Mouse (Mus musculus): ENCODE data around the gene Igsf8. TPM values are rescaled to one million over a fixed set of nuclear protein-coding genes. Genes with fewer than 3 reads are reported as not detected.

Igsf8 gene
- polyA plus RNA-seq, 1 experiment from 2014 or later, result 72.2 TPM

- 81% methylated on average over 10 of the region's 10 CpGs for WGBS
- no peak overlapping the region for H3K9ac ChIP-seq (replicated peaks; ENCODE audit: low read depth, low read length)
- no peak overlapping the region for H3K4me3 ChIP-seq (ENCODE audit: low read depth, low read length)
- ATAC-seq (ENCODE audit: low read depth), result no peak
- no peak overlapping the region for H3K4me2 ChIP-seq (ENCODE audit: low read depth, low read length)
- no peaks in the 10 kb centered on the region for H3K9me3 ChIP-seq (ENCODE audit: control insufficient read depth, low read length)
- no peaks in the 10 kb centered on the region for H3K4me1 ChIP-seq (ENCODE audit: control insufficient read depth, insufficient read depth, low read length)
- no peaks in the 10 kb centered on the region for H3K36me3 ChIP-seq (ENCODE audit: control insufficient read depth, insufficient read depth, low read length)
- H3K27ac ChIP-seq (ENCODE audit: low read depth, low read length), result no peak overlapping the region
- no peaks in the 10 kb centered on the region for H3K27me3 ChIP-seq (ENCODE audit: control insufficient read depth, insufficient read depth, low read length)
These were observed 20.2 kb downstream of the Igsf8 start for GRCm38 (mm10) chr1:172281522-172282254.

- H3K27ac ChIP-seq (ENCODE audit: low read depth, low read length), result no peak overlapping the region
- no peak for ATAC-seq (ENCODE audit: low read depth)
- no peak overlapping the region for H3K4me2 ChIP-seq (ENCODE audit: low read depth, low read length)
These were observed 21.6 kb downstream of the Igsf8 start for GRCm38 (mm10) chr1:172283073-172283472.

GRCm38 (mm10) chr1:172284221-172284620 lies 22.8 kb downstream of the Igsf8 start:
- no peak overlapping the region for H3K4me3 ChIP-seq (ENCODE audit: low read depth, low read length)
- no peaks in the 10 kb centered on the region for H3K4me1 ChIP-seq (ENCODE audit: control insufficient read depth, insufficient read depth, low read length)
- no peak overlapping the region for H3K27ac ChIP-seq (ENCODE audit: low read depth, low read length)
- no peaks in the 10 kb centered on the region for H3K36me3 ChIP-seq (ENCODE audit: control insufficient read depth, insufficient read depth, low read length)
- no peaks in the 10 kb centered on the region for H3K9me3 ChIP-seq (ENCODE audit: control insufficient read depth, low read length)
- H3K9ac ChIP-seq (replicated peaks; ENCODE audit: low read depth, low read length), result no peak overlapping the region
- 93% methylated on average over 14 of the region's 14 CpGs for WGBS
- no peak overlapping the region for H3K4me2 ChIP-seq (ENCODE audit: low read depth, low read length)
- no peaks in the 10 kb centered on the region for H3K27me3 ChIP-seq (ENCODE audit: control insufficient read depth, insufficient read depth, low read length)
- ATAC-seq (ENCODE audit: low read depth), result no peak

More at GRCm38 (mm10) chr1:172283073-172283472, 21.6 kb downstream of the Igsf8 start:
- no peaks in the 10 kb centered on the region for H3K4me1 ChIP-seq (ENCODE audit: control insufficient read depth, insufficient read depth, low read length)
- H3K9ac ChIP-seq (replicated peaks; ENCODE audit: low read depth, low read length), result no peak overlapping the region
- H3K27me3 ChIP-seq (ENCODE audit: control insufficient read depth, insufficient read depth, low read length), result no peaks in the 10 kb centered on the region
- no peaks in the 10 kb centered on the region for H3K36me3 ChIP-seq (ENCODE audit: control insufficient read depth, insufficient read depth, low read length)
- 90% methylated on average over 6 of the region's 6 CpGs for WGBS
- no peaks in the 10 kb centered on the region for H3K9me3 ChIP-seq (ENCODE audit: control insufficient read depth, low read length)
- H3K4me3 ChIP-seq (ENCODE audit: low read depth, low read length), result no peak overlapping the region

GRCm38 (mm10) chr1:172286740-172287139 lies 25.3 kb downstream of the Igsf8 start:
- H3K4me1 ChIP-seq (ENCODE audit: control insufficient read depth, insufficient read depth, low read length), result no peaks in the 10 kb centered on the region
- no peak overlapping the region for H3K4me3 ChIP-seq (ENCODE audit: low read depth, low read length)
- no peak overlapping the region for H3K27ac ChIP-seq (ENCODE audit: low read depth, low read length)
- H3K9me3 ChIP-seq (ENCODE audit: control insufficient read depth, low read length), result no peaks in the 10 kb centered on the region
- H3K27me3 ChIP-seq (ENCODE audit: control insufficient read depth, insufficient read depth, low read length), result no peaks in the 10 kb centered on the region
- no peaks in the 10 kb centered on the region for H3K36me3 ChIP-seq (ENCODE audit: control insufficient read depth, insufficient read depth, low read length)
- no peak overlapping the region for H3K9ac ChIP-seq (replicated peaks; ENCODE audit: low read depth, low read length)
- no peak overlapping the region for H3K4me2 ChIP-seq (ENCODE audit: low read depth, low read length)
- no peak for ATAC-seq (ENCODE audit: low read depth)
- 70% methylated on average over 5 of the region's 5 CpGs for WGBS

- Histone ChIP-seq H3K36me3 (ENCODE audit: control insufficient read depth, insufficient read depth, low read length) (no peaks in the 10 kb centered on the region), H3K4me2 (ENCODE audit: low read depth, low read length) (no peak overlapping the region), H3K4me1 (ENCODE audit: control insufficient read depth, insufficient read depth, low read length) (no peaks in the 10 kb centered on the region), H3K9ac (replicated peaks; ENCODE audit: low read depth, low read length) (no peak overlapping the region), H3K27ac (ENCODE audit: low read depth, low read length) (no peak overlapping the region), H3K9me3 (ENCODE audit: control insufficient read depth, low read length) (no peaks in the 10 kb centered on the region), H3K27me3 (ENCODE audit: control insufficient read depth, insufficient read depth, low read length) (no peaks in the 10 kb centered on the region), H3K4me3 (ENCODE audit: low read depth, low read length) (no peak overlapping the region)
- WGBS, result 93% methylated on average over 11 of the region's 11 CpGs
- ATAC-seq (ENCODE audit: low read depth), result no peak
These were observed 27.6 kb downstream of the Igsf8 start for GRCm38 (mm10) chr1:172288900-172289616.

- no peak overlapping the region for H3K4me2 ChIP-seq (ENCODE audit: low read depth, low read length)
- ATAC-seq (ENCODE audit: low read depth), result no peak
- no peaks in the 10 kb centered on the region for H3K36me3 ChIP-seq (ENCODE audit: control insufficient read depth, insufficient read depth, low read length)
- no peak overlapping the region for H3K4me3 ChIP-seq (ENCODE audit: low read depth, low read length)
- 84% methylated on average over 3 of the region's 3 CpGs for WGBS
- H3K9me3 ChIP-seq (ENCODE audit: control insufficient read depth, low read length), result no peaks in the 10 kb centered on the region
- no peak overlapping the region for H3K27ac ChIP-seq (ENCODE audit: low read depth, low read length)
- no peak overlapping the region for H3K9ac ChIP-seq (replicated peaks; ENCODE audit: low read depth, low read length)
- no peaks in the 10 kb centered on the region for H3K27me3 ChIP-seq (ENCODE audit: control insufficient read depth, insufficient read depth, low read length)
- H3K4me1 ChIP-seq (ENCODE audit: control insufficient read depth, insufficient read depth, low read length), result no peaks in the 10 kb centered on the region
These were observed 28.1 kb downstream of the Igsf8 start for GRCm38 (mm10) chr1:172289617-172289946.

- H3K9me3 ChIP-seq (ENCODE audit: control insufficient read depth, low read length), result no peaks in the 10 kb centered on the region
- no peaks in the 10 kb centered on the region for H3K27me3 ChIP-seq (ENCODE audit: control insufficient read depth, insufficient read depth, low read length)
- no peak overlapping the region for H3K4me3 ChIP-seq (ENCODE audit: low read depth, low read length)
- no peaks in the 10 kb centered on the region for H3K36me3 ChIP-seq (ENCODE audit: control insufficient read depth, insufficient read depth, low read length)
- no peaks in the 10 kb centered on the region for H3K4me1 ChIP-seq (ENCODE audit: control insufficient read depth, insufficient read depth, low read length)
- H3K27ac ChIP-seq (ENCODE audit: low read depth, low read length), result no peak overlapping the region
- no peak overlapping the region for H3K9ac ChIP-seq (replicated peaks; ENCODE audit: low read depth, low read length)
- 92% methylated on average over 2 of the region's 2 CpGs for WGBS
- no peak overlapping the region for H3K4me2 ChIP-seq (ENCODE audit: low read depth, low read length)
- ATAC-seq (ENCODE audit: low read depth), result no peak
These were observed 31.4 kb downstream of the Igsf8 start for GRCm38 (mm10) chr1:172292880-172293279.

GRCm38 (mm10) chr1:172293449-172293848 lies 32.0 kb downstream of the Igsf8 start:
- H3K4me1 ChIP-seq (ENCODE audit: control insufficient read depth, insufficient read depth, low read length), result no peaks in the 10 kb centered on the region
- H3K27ac ChIP-seq (ENCODE audit: low read depth, low read length), result no peak overlapping the region
- H3K4me3 ChIP-seq (ENCODE audit: low read depth, low read length), result no peak overlapping the region
- H3K27me3 ChIP-seq (ENCODE audit: control insufficient read depth, insufficient read depth, low read length), result no peaks in the 10 kb centered on the region
- no peaks in the 10 kb centered on the region for H3K36me3 ChIP-seq (ENCODE audit: control insufficient read depth, insufficient read depth, low read length)
- no peak overlapping the region for H3K4me2 ChIP-seq (ENCODE audit: low read depth, low read length)
- ATAC-seq (ENCODE audit: low read depth), result no peak
- 85% methylated on average over 11 of the region's 11 CpGs for WGBS
- no peak overlapping the region for H3K9ac ChIP-seq (replicated peaks; ENCODE audit: low read depth, low read length)
- H3K9me3 ChIP-seq (ENCODE audit: control insufficient read depth, low read length), result no peaks in the 10 kb centered on the region

- peak overlapping the region; percentile 72 for H3K27ac ChIP-seq (ENCODE audit: low read depth, low read length)
- H3K36me3 ChIP-seq (ENCODE audit: control insufficient read depth, insufficient read depth, low read length), result no peaks in the 10 kb centered on the region
- no peaks in the 10 kb centered on the region for H3K4me1 ChIP-seq (ENCODE audit: control insufficient read depth, insufficient read depth, low read length)
- H3K4me2 ChIP-seq (ENCODE audit: low read depth, low read length), result peak overlapping the region; percentile 38; the same call in 1 of the 2 replicates
- ATAC-seq (ENCODE audit: low read depth), result peak; percentile 76
- no peaks in the 10 kb centered on the region for H3K27me3 ChIP-seq (ENCODE audit: control insufficient read depth, insufficient read depth, low read length)
- H3K4me3 ChIP-seq (ENCODE audit: low read depth, low read length), result peak overlapping the region; percentile 26; the same call in 1 of the 2 replicates
- H3K9me3 ChIP-seq (ENCODE audit: control insufficient read depth, low read length), result no peaks in the 10 kb centered on the region
- H3K9ac ChIP-seq (replicated peaks; ENCODE audit: low read depth, low read length), result peak overlapping the region; percentile 21; the same call in 1 of the 2 replicates
- WGBS, result 42% methylated on average over 4 of the region's 4 CpGs
These were observed 34.3 kb downstream of the Igsf8 start for GRCm38 (mm10) chr1:172295751-172296197.
